Mouse (Mus musculus): ENCODE measurements around the gene Ralgps2. TPM values are rescaled to one million over a fixed set of nuclear protein-coding genes. Genes with fewer than 3 reads are reported as not detected.

Gene Ralgps2
- total RNA-seq, 2 experiments from 2014 or later, result 9.3 to 11.4 TPM

DNA sequence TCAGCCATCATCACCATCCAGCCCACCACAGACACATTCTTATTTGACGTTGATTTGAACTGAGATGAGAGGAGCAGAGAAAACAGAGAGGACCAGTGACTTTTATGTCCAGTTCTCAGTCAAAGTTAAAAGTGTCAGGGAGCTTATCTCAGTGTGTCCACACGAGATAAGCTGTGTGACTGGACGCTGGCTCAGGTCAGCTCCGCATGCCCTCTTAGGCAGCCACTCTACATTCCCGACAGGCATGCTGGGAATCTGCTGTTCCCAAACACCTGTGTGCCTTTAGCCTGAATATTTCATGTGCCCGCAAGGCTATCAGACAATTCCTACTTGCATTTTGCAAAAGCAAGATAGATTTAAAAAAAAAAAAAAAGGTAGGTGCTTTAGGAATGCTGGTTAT is 125.9 kb downstream of the Ralgps2 start:
- no peak for DNase-seq

DNA sequence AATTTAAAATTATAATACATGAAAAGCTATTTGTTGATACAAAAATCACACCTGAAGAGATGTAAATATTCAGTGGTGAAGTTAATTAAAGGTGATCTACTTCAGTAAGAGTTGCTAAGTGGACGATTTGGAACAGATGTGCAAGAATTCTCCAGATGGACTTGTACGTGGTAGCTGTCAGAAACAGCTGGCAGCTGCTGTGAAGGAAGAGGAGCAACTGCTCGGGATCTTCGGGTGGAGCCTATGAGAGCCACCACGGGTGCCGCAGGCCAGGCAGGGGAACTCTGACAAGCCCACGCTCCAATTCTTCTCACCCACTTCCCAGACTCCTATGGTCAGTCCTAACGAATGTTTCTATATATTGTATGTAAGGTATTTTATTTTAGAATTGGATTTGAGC is 126.7 kb downstream of the Ralgps2 start:
- no peak for DNase-seq

DNA sequence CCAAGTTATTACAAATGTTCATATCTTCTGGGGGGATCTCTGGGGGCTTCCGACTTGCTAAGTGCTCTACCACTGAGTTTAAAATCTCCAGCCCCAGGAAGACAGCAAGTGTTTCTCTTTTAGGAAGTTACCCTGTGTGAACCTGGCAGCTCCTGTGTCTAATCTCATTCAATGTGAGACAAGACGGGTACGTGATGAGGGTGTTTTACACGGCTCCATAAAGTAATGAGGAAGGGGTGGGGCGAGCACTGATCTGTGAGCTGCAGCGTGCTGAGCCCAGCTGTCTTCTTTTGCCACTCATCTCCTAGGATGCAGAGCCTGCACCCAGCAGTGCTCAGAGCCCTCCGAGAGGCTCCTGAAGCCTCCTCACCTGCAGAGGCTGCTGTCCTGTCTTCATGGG is 127.5 kb downstream of the Ralgps2 start:
- DNase-seq, result no peak

DNA sequence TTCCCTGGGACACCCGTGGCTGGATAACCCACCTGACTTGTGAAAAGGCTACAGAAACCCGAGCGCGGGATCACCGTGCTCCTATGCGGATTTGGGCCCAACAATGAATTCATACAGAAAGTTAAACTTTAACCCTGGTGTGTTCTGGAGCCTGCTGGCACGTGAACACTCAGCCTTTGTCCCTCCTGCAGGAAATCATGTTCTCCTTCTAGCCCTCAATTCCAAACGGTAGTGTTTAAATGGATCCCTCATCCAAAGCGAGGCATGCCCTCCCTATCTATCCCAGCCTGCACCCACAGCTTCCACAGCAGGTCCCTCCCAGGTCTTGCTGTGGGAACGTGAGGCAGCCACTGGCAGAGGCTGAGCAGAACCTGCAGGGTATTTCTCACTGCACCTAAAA is 131.1 kb downstream of the Ralgps2 start:
- DNase-seq, result no peak

DNA sequence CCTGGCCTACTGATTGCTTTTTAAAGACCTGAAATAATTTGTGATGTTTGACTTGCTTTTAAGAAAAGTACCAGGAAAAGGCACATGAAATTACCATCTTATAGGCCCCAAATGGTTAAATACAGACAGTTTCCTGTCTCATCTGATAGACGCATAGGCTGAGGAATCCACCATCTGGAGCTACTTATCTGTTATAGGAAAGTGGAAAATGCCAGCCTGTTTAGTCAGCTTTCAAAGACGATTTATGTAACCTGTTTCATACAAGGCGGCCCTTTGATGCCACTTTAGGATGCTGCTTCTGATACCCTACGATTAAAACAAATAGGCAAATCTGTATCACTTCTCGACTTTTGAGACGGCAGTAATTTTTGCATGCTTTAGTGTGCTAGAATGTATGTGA is 138.2 kb downstream of the Ralgps2 start:
- no peak for DNase-seq

DNA sequence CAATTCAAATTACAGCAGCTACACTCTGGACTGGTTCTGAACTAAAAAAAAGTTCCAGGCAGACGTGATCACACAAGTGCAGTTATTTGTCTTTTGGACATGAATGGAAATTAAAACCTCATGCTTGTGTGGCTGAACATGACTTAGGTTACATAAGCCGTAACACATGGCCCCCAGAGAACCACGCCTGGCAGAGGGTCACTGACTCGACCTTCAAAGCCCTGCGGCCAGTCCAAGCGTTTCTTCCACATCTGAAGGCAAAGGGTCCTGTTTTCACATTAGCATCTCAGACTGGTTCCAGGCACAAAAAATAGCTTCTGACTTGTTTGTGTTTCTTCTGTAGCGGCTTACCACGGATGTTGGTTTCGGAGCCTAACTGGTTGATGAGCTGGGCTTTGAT is 143.2 kb downstream of the Ralgps2 start:
- DNase-seq, result peak; percentile 34 to 40

DNA sequence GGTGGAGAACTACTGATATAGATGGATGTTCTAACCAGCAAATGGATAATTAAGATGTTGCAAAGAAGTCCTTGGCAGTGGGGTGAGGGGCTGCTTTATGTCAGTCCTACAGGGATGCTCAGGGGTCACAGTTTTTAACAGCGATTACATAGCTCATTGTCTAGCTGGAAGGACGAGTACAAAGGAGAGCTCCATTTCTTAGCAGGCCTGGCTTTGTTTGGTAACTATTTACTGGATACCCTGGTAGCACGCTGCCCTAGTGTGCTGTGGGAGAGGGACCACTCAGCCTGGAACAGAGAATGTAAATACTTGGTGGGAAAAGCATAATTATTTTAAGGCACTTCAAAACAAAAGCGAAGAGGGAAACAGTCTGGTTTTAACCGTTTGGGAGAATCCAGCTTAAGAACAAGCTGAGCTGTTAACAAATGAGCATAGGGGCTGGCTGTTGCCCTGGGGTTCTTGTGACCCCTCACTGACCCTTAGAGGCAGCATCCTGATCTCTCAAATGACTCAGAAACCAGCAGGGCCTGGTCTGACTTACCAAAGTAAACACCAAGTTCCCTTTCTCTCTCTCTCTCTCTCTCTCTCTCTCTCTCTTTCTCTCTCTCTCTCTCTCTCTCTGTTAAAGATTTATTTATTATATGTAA is 149.5 kb downstream of the Ralgps2 start:
- no peak for DNase-seq

DNA sequence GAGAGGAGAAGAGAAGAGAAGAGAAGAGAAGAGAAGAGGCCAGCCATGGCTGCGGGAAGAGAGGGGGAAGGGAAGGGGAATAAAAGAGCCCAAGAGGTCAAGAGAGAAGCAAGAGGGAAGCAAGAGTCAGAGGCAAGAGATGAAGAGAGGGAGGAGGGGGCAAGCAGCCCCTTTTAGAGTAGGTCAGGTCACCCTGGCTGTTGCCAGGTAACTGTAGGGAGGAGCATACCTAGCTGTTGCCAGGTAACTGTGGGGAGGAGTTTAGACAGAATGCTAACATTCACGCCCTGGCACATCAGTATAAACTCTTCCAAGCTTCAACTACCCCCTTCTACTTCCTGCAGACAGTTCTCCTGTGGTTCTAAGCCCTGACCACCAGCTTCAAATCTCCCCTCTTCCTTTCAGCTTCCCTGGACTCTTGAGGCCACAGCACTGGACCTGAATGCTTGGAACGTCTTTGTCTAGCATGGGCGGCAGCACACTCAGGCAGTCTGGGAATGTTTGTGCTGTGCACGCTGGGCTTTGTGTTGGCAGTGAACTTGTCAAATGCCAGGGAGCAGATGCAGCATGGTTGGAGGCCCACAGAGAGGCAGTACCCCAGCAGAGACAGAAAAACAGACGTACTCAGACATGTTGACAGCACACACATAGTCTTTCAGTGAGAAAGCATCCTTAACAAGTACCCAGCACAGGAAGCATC is 152.1 kb downstream of the Ralgps2 start:
- DNase-seq, result no peak

DNA sequence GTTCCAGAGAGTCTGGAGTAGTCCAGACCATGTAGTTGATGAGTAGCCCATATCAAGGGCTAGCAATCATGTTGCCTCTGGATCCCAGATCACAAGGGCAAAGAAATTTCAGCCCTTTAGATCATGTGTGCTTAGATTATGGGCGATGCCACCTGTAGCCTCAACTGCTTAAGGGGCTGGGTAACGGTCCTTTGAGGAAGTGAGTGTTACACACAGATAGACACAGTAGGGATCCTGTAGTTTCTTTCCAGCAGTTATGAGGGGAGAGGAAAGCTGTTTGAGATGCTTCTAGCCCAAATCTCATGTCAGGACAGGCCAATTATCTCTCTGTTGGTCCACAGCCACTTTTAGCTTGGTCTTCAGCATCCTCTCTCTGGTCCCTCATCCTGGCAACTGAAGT is 153.4 kb downstream of the Ralgps2 start:
- DNase-seq, result no peak

DNA sequence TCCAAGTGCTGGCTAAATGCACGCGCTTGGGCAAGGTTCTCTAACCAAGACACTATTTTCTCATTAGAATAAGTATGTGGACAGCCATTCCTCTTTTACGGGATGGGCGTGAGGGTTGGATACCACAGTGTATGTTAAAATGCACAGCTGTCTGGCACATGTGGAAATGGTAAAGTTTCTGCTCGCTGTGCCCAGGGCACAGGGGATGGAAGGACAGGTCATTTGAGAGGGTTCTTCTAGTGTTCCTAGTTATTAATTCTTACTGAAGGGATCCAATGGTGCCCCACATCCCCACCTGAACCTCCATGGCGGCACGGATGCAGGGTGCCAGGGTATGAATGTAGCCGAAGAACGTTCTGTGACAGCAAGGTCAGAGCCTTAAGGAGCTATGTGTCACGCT is 154.5 kb downstream of the Ralgps2 start:
- DNase-seq, result no peak

DNA sequence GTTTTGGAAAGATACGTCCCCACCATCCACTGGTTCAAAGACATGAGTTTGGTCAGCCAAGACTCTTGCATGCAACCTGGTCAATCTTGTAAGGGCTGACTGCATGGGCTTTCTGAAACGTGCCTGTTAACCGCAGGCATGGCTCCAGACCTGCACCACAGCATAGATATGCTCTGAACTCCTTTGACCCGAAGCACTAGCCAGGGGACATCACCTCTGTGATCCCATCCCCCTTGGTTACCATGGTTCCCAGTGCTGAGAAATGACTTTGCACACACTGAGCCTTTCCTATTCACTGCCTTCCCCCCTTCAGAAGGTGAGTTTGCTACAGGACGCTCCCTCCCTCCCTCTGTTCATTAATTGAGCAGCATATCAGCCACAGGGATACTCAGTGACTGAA is 155.3 kb downstream of the Ralgps2 start:
- no peak for DNase-seq

DNA sequence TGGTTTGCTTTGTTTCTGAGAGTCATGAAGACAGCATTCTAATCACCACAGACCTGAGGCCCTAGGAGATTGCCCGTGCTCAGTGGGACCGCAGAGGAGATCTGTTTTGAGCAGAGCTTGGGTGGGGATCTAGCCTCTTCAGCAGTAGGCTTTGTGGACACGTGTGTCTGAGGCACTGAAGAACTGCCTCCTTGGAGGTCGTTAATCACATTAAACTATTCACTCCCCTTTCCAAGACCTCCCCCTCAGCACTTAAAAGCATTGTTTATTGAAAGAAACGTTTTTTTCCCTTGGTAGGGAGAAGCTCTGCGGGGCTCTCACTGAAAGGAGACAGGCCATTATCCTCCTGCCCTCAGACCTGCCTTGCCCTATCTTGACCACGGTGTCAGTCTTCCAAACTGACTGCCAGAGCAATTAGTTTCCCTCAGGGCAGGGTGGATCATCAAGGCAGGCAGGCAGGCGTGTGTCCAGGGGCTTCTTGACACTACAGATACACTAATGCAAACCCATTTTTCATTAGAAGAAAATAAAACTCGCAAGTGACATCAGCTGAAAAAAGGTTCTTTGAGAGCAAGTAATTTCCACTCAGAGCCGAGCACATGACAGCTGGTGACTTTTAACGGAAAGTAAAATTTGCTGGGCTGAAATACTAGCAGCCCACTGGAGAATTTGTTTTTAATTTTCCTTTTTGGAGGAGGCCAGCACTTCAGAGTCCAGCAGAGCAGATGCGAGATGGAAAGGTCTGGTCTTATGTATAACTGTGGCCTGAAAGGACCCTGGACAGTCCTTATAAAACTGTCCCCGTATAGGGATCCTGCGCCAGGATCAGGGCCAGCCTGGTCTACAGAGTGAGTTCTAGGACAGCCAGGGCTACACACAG is 157.2 kb downstream of the Ralgps2 start:
- DNase-seq, result peak; percentile 26 to 32

DNA sequence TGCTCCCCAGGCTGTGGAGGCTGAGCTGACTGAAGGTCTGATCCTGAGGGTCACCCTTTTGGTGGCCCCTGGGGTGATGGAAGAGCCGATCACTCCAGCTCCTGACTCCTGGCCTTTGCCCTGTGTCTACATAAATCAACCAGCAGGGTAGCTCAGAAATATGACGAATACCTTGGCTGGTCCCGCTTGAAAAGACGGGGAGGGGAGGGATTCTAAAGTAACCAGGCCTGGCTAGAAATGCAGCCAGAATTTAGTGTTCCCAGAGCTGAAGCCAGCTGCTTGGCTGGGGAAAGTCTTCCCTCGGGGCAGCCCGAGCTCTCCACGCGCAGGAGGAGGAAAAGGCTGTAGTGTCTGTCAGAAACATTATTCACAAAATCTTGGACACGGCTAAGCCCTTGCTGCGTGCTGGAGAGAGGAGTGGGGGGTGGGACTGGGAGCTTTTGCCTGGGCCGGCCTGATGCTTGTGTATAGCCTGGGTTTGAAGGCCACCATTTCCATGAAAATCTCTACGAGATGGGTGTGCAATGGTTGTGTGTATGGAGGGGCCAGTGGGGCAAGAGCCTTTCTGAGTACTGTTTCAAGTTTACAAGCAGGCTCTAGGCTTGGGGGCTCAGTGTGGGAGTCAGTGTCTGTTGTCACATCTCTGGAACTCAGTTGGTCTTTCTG is 158.2 kb downstream of the Ralgps2 start:
- DNase-seq, result peak; percentile 81 to 89

DNA sequence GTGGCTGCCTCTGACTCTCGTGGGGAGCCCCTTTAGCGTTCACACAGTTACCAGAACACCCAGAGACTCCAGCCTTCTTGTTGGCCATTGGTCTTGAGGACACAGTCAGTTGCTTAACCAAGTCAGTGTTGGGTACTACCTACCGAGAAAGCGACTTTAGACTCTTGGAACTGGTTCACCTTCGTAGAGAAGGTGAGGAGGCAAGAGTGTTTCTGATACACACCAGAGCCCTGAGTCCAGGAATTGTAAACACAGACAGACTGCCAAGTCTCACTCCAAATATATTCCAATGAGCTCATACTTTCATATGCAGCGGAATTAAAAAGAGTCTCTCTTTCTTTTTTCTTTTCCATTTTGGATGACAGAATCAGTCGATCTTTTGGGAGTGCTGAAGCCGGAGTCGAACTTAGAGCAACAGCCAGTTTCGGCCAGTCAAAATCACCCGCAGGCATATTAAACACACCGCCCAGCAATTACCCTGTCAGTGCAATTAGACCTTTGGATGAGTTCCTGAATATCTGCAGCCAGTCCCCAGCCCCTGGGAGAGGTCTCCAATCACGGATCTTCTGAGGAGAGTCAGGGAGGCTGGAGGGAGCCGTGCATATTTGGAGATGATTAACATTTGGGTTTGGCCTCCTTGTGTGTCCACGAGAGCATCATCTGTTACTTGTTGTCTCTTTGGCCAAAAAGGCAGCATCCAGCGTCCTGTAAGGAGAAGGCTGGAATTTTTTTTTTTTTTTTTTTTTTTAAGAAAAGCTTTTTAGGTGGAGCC is 159.0 kb downstream of the Ralgps2 start:
- DNase-seq, result peak; percentile 65 to 71

DNA sequence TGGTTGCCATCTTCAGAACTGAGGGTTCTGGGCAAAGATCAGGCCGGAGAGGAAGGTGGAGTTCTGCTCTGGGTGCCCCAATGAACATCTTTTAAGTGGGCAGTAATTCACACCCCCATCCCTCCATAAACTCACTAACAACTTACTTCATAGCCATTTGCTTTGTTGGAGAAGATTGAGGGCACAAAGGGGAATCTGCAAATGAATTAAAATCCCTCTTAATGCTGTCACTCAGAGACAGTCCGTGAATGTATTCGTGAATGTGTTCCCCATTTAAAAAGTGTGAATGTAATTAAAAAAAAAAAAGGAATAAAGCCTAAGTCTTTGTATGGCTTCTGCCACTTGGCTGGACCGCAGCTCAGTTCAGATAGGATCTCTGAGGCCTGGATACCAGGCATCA is 159.8 kb downstream of the Ralgps2 start:
- no peak for DNase-seq

DNA sequence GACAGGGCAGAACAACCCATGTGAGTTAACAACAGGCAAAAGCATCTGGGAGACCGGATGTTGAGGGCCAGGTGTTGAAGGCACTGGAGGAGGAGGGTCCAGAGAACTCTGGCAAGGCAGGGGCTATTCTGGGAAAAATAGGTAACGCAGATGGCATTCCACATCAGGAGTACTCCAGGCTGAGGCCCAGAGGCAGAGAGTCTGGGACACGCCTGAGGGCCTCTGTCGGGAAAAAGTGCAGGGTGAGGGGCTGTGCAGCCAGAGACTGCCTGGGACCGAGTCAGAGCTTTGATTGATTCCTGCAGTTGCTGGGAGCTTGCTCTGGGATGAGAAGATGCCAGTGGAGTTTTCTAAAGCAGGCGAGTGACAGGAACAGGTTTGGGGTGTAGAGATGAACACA is 160.4 kb downstream of the Ralgps2 start:
- no peak for DNase-seq

DNA sequence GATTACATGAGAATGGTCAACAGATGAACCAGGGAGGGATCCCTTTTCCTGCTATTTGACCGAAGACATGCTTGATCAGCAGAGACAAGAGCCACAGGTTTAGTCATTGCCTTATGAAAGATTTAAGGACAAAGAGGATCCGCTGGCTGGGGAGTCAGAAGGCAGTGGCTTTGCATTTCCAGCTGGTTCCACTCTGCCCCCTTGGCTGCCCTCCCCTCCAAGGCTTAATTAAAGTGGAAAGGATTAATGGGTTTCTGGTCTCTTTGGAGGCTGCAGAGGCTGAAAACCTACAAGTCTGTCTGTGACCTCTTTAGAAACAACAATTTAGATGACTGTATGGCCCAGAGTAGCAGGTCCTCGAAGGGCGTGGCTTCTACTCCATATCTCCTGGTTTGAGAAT is 161.5 kb downstream of the Ralgps2 start:
- DNase-seq, result no peak

DNA sequence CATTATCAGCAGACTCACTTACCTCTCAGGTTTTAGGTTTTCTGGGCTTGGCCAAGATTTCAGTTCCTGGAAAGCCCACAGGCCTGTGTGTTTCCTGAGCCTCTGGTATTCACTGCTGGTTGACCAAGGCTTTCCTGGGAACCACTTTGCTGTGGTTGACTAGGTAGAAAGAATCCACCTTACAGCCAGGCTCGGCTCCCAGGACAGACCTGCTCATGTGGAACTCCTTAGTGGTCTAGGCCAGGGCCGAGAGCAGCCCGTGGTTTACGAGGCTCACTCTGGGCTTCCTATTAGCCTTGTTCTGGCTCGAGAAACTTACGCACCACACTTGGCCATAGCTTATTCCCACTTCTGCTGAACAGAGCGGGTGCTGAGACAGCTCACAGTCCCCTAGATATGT is 163.4 kb downstream of the Ralgps2 start:
- no peak for DNase-seq

DNA sequence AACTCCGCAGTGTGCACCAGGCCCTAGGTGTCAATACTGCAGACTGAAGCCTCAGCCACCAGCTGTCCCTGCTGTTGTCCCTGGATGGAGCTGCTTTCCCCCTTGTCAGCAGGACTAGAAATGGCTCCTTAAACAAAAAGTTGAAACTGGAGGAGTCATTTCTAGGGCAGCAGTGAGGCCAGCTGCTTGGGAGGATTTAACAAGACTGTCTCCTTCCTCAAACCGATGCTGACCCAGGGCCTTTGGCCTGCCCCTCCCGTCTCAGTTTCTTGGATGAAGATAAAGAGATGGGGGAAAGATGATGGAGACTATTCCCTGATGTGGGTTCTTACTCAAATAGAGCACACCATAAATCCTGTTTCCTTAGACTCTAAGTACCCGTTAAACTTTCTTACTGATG is 164.2 kb downstream of the Ralgps2 start:
- DNase-seq, result no peak

DNA sequence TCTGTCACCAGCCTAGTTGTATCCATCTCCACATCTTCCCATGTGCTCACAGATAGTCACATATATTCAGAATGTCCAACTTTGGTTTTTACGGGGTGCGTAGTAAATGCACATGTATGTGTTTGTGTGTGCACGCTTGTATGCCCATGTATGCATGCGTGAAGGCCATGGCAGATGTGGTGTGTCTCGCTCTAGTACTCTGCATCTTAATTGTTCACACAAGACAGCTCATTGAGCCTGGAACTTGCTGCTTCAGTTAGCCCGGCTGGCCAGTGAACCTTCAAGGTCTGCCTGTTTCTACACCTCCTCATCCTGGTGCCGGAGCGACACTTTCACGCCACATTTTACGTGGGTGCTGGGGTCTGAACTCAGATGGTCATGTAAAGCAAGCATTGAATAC is 168.6 kb downstream of the Ralgps2 start:
- DNase-seq, result no peak

DNA sequence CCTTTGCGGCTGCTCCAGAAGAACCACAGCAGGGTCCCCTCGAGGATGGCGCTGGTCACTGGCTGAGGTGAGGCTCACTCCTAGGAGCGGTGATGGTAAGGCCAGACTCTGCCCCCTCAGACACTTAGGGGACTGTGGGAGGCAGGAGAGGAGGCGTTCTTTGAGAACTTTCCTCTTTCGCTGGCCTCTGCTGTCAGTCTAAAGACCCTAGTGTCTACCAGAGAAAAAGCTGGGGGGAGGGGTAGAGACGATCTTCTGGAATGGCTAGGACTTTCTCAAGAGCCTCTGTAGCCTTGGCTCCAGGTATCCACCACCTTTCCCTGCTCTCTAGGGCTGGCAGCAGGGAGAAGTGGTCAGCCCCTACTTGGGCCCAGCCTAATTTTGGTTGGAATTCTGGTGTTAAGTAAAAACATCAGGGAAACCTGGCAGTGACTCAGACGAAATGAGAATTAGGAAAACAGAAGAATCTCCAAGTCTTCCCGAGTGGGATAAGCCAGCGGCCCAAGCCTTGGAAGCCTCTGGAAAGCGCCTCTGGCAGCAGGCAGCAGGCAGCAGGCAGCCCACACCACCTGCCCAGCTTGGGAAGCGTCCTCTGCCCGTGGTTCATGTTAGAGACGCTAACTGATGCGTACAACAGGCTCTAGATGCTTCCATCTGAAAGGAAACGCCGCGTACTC is 169.7 kb downstream of the Ralgps2 start:
- peak; percentile 26 to 47 for DNase-seq

All from heart, adult 18-20 months (tissue).